Mouse (Mus musculus) small intestine, adult 2 months (tissue): ENCODE measurements around the gene Pdcd5.

Experiments
- CTCF ChIP-seq: fragments of 200-500 bp; IDR thresholded peaks from 2 replicates; pipeline ENCODE4 v1.5.1; 2012; ENCODE audit warnings: low read depth, mild to moderate bottlenecking, control low read depth, inconsistent platforms, low read length, moderate library complexity, mixed read lengths; ENCODE audit not compliant: insufficient replicate concordance, insufficient read length; ENCODE audit errors: extremely low read depth
- POLR2A ChIP-seq: fragments of 200-500 bp; IDR thresholded peaks from 2 replicates; pipeline ENCODE4 v1.6.1; 2012; ENCODE audit warnings: low read depth, mild to moderate bottlenecking, control low read depth, inconsistent platforms, low read length, moderate library complexity

GRCm38 (mm10) chr7:35668066-35669041, 21.0 kb upstream of the Pdcd5 start:
- TF ChIP-seq POLR2A (no peak), CTCF (no peak)
